Mouse (Mus musculus) small intestine, adult 2 months (tissue): ENCODE measurements around the gene Dcbld2.

Experiments used
- CTCF ChIP-seq: fragments of 200-500 bp; IDR thresholded peaks from 2 replicates; pipeline ENCODE4 v1.5.1; 2012; ENCODE audit warnings: low read depth, mild to moderate bottlenecking, control low read depth, inconsistent platforms, low read length, moderate library complexity, mixed read lengths; ENCODE audit not compliant: insufficient replicate concordance, insufficient read length; ENCODE audit errors: extremely low read depth
- POLR2A ChIP-seq: fragments of 200-500 bp; IDR thresholded peaks from 2 replicates; pipeline ENCODE4 v1.6.1; 2012; ENCODE audit warnings: low read depth, mild to moderate bottlenecking, control low read depth, inconsistent platforms, low read length, moderate library complexity

GRCm38 (mm10) chr16:58386241-58386757 lies 21.9 kb upstream of the Dcbld2 start:
- TF ChIP-seq CTCF (no peak), POLR2A (no peak)
